Mouse (Mus musculus) midbrain, postnatal 0 days (tissue): ENCODE measurements around the gene 9330182L06Rik. TPM values are rescaled to one million over a fixed set of nuclear protein-coding genes. Genes with fewer than 3 reads are reported as not detected.

Source experiments
- ATAC-seq: fragments of 200-750 bp; cut with Nextera tagmentation; 2 replicates; pipeline ENCODE4 v1.8.0; 2017; ENCODE audit warnings: moderate number of reproducible peaks, mild to moderate bottlenecking, moderate TSS enrichment, moderate library complexity; ENCODE audit not compliant: low FRiP score
- DNase-seq: peaks from one replicate; pipeline ENCODE4 v3.0.0-alpha.2; 2015; ENCODE audit warnings: low spot score
- H3K27ac ChIP-seq: fragments of 300-500 bp; sonication (generic); 2 replicates; pipeline ENCODE4 v1.5.1; 2014; ENCODE audit warnings: low read depth, mild to moderate bottlenecking, low read length, mixed read lengths
- H3K27me3 ChIP-seq: fragments of 300-500 bp; sonication (generic); 2 replicates; pipeline ENCODE4 v1.6.1; 2014; ENCODE audit warnings: low read length, control low read depth, mixed read lengths; ENCODE audit not compliant: insufficient read depth
- H3K36me3 ChIP-seq: fragments of 300-500 bp; sonication (generic); 2 replicates; pipeline ENCODE4 v1.6.1; 2014; ENCODE audit warnings: low read length, control low read depth, mixed read lengths; ENCODE audit not compliant: insufficient read depth
- H3K4me1 ChIP-seq: fragments of 300-500 bp; sonication (generic); 2 replicates; pipeline ENCODE4 v1.6.1; 2014; ENCODE audit warnings: mild to moderate bottlenecking, control low read depth, antibody characterized with exemption, low read length, mixed read lengths; ENCODE audit not compliant: insufficient read depth
- H3K4me2 ChIP-seq: fragments of 300-500 bp; sonication (generic); 2 replicates; pipeline ENCODE4 v1.6.1; 2014; ENCODE audit warnings: low read depth, mild to moderate bottlenecking, low read length, mixed read lengths; ENCODE audit not compliant: poor library complexity, severe bottlenecking
- H3K4me3 ChIP-seq: fragments of 300-500 bp; sonication (generic); 2 replicates; pipeline ENCODE4 v1.5.1; 2014; ENCODE audit warnings: low read depth, mild to moderate bottlenecking, low read length, moderate library complexity
- H3K9ac ChIP-seq: fragments of 300-500 bp; sonication (generic); replicated peaks from 2 replicates; pipeline ENCODE4 v1.6.1; 2014; ENCODE audit warnings: mild to moderate bottlenecking, low read length, moderate library complexity, mixed read lengths; ENCODE audit not compliant: poor library complexity, severe bottlenecking
- H3K9me3 ChIP-seq: fragments of 300-500 bp; sonication (generic); 2 replicates; pipeline ENCODE4 v1.6.1; 2016; ENCODE audit warnings: low read length, control low read depth
- CTCF ChIP-seq: IDR thresholded peaks from 2 replicates; pipeline ENCODE4 v1.5.1; 2016; ENCODE audit warnings: antibody characterized with exemption, mild to moderate bottlenecking
- WGBS: fragments of 180-500 bp; shearing (Covaris S2); extraction: QIAGEN DNeasy Blood & Tissue Kit; methylation state at CpG from one replicate; pipeline ENCODE4 v1.1.7; 2014; 5-methylcytosine and 5-hydroxymethylcytosine counted together
- polyA plus RNA-seq: library from polyadenylated mRNA; unstranded; fragments of >200 nt; fragmentation: Nextera tagmentation; extraction: Ambion mirVana; gene quantifications from 2 replicates; pipeline ENCODE4 v1.2.1, GENCODE M21; 2015
- total RNA-seq: library from RNA; depleted of rRNA; stranded (reverse); fragments of >200 nt; gene quantifications from 2 replicates; pipeline ENCODE4 v1.2.3, GENCODE M21; 2014; rRNA removed

9330182L06Rik gene
- 42.9 and 52.3 TPM in 2 replicates for total RNA-seq
- polyA plus RNA-seq, result 23.9 and 26.8 TPM in 2 replicates

GRCm38 (mm10) chr5:9265586-9266279, at the start of gene 9330182L06Rik:
Gene 9330182L06Rik, plus strand, starts transcription at chr5:9266118.
- Histone ChIP-seq H3K27me3 (no peaks in the 10 kb centered on the region), H3K36me3 (no peaks in the 10 kb centered on the region), H3K9me3 (no peaks in the 10 kb centered on the region), H3K4me3 (peak within 1 kb of the TSS; percentile 80), H3K27ac (peak within 1 kb of the TSS; percentile 94), H3K4me2 (peak within 1 kb of the TSS; percentile 79), H3K4me1 (no peaks in the 10 kb centered on the region), H3K9ac (peak within 1 kb of the TSS; percentile 91)
- DNase-seq, result peak; percentile 87
- 2% methylated on average over 34 of the region's 47 CpGs for WGBS
- ATAC-seq, result peak; percentile 92
- TF ChIP-seq CTCF, result peak; percentile 46

- 75% methylated on average over 4 of the region's 4 CpGs for WGBS
- H3K4me2 ChIP-seq, result no peak overlapping the region
- H3K9me3 ChIP-seq, result no peaks in the 10 kb centered on the region
- TF ChIP-seq CTCF, result no peak
- no peak for ATAC-seq
- no peaks in the 10 kb centered on the region for H3K36me3 ChIP-seq
- no peak overlapping the region for H3K27ac ChIP-seq
- no peak overlapping the region for H3K9ac ChIP-seq
- peak; percentile 2 for DNase-seq
- H3K4me1 ChIP-seq, result no peaks in the 10 kb centered on the region
- no peaks in the 10 kb centered on the region for H3K27me3 ChIP-seq
- H3K4me3 ChIP-seq, result no peak overlapping the region
Observed at GRCm38 (mm10) chr5:9227456-9228008, 38.4 kb upstream of the 9330182L06Rik start.

- no peak overlapping the region for H3K4me2 ChIP-seq
- no peak overlapping the region for H3K9ac ChIP-seq
- no peaks in the 10 kb centered on the region for H3K27me3 ChIP-seq
- no peaks in the 10 kb centered on the region for H3K36me3 ChIP-seq
- no peak overlapping the region for H3K4me3 ChIP-seq
- WGBS, result 85% methylated on average over 4 of the region's 4 CpGs
- DNase-seq, result no peak
- no peak overlapping the region for H3K27ac ChIP-seq
- no peaks in the 10 kb centered on the region for H3K9me3 ChIP-seq
- H3K4me1 ChIP-seq, result no peaks in the 10 kb centered on the region
- no peak for TF ChIP-seq CTCF
- no peak for ATAC-seq
Observed at GRCm38 (mm10) chr5:9264361-9264760, 1.6 kb upstream of the 9330182L06Rik start.

- no peaks in the 10 kb centered on the region for H3K27me3 ChIP-seq
- peak overlapping the region; percentile 91 for H3K9ac ChIP-seq
- no peaks in the 10 kb centered on the region for H3K9me3 ChIP-seq
- H3K27ac ChIP-seq, result peak overlapping the region; percentile 94
- no peaks in the 10 kb centered on the region for H3K4me1 ChIP-seq
- H3K4me2 ChIP-seq, result peak overlapping the region; percentile 79
- peak; percentile 62 for DNase-seq
- peak; percentile 81 for ATAC-seq
- TF ChIP-seq CTCF, result peak; percentile 44
- H3K4me3 ChIP-seq, result peak overlapping the region; percentile 80
- H3K36me3 ChIP-seq, result no peaks in the 10 kb centered on the region
- under 1% methylated on average over 30 of the region's 30 CpGs for WGBS
Observed at GRCm38 (mm10) chr5:9266280-9266923, 484 bp downstream of the 9330182L06Rik start.

- Histone ChIP-seq H3K4me3 (no peak overlapping the region), H3K4me1 (no peaks in the 10 kb centered on the region), H3K9me3 (no peaks in the 10 kb centered on the region), H3K27me3 (no peaks in the 10 kb centered on the region), H3K4me2 (no peak overlapping the region), H3K9ac (no peak overlapping the region), H3K36me3 (no peaks in the 10 kb centered on the region), H3K27ac (no peak overlapping the region)
- ATAC-seq (no peak), DNase-seq (no peak)
- 86% methylated on average over 3 of the region's 3 CpGs for WGBS
- TF ChIP-seq CTCF, result no peak
Observed at GRCm38 (mm10) chr5:9269666-9270065, 3.7 kb downstream of the 9330182L06Rik start.

GRCm38 (mm10) chr5:9272976-9273375, 7.1 kb downstream of the 9330182L06Rik start:
- no peak for TF ChIP-seq CTCF
- ATAC-seq, result no peak
- Histone ChIP-seq H3K27ac (no peak overlapping the region), H3K36me3 (no peaks in the 10 kb centered on the region), H3K4me3 (no peak overlapping the region), H3K4me2 (no peak overlapping the region), H3K27me3 (no peaks in the 10 kb centered on the region), H3K9me3 (no peaks in the 10 kb centered on the region), H3K4me1 (no peaks in the 10 kb centered on the region), H3K9ac (no peak overlapping the region)
- 78% methylated on average over 3 of the region's 3 CpGs for WGBS
- DNase-seq, result no peak
